Mouse (Mus musculus) erythroblast, adult 5-6 weeks (primary cell): ENCODE data around the gene 4930579F01Rik. TPM values are rescaled to one million over a fixed set of nuclear protein-coding genes. Genes with fewer than 3 reads are reported as not detected.

Experiments used
- ATAC-seq: replicated peaks from 2 replicates; pipeline ENCODE4 v1.8.0; 2016; ENCODE audit warnings: moderate number of reproducible peaks, mild to moderate bottlenecking, moderate TSS enrichment, inconsistent platforms; ENCODE audit not compliant: poor library complexity, low FRiP score, severe bottlenecking
- total RNA-seq, 2 experiments: library from RNA; stranded (forward) in 1 of 2; stranded (reverse) in 1 of 2; fragments of 150-400 nt in 1 of 2; fragments of 200-764, 138-1000 nt in 1 of 2; gene quantifications; 2 replicates each; pipeline versions ENCODE4 v1.2.3 to v1.2.4; 2015 to 2017; ENCODE audit warnings: low replicate concordance in 2 of 2

The 4930579F01Rik gene
- total RNA-seq, 2 experiments from 2014 or later = not detected

DNA sequence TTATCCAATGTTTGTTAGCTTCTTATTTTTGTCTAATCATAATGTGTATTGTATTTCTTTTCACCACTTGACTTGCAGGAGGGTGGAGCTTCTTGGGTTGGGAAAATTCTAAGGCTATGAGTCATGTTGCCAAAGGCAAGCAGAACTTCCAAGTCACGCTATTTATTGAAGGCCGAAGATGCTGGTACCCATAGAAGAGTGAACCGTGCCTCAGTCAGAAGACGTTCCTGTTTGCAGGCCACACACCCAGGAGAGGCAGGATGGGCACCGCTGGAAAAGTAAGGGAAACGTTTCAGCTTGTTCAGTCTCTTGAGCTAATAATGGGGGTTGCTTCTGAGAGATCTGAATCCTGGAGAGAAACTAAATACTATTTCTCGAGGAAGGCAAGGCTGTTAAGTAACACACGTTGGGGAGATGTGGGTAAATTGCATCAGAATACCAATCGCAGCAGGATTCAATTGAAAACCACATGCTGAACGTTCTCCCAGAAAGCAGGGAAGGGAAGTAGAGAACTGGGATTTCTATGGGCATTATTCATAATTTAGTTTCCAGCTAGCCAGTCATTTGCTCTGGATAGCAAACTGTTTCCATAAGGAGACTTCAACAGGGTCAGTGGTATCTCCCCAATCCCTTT lies 24.1 kb upstream of the 4930579F01Rik start, which contains the start of gene Adh7:
Gene Adh7, plus strand, starts transcription at position 130 of the 634 bp plus-strand sequence.
- no peak for ATAC-seq

DNA sequence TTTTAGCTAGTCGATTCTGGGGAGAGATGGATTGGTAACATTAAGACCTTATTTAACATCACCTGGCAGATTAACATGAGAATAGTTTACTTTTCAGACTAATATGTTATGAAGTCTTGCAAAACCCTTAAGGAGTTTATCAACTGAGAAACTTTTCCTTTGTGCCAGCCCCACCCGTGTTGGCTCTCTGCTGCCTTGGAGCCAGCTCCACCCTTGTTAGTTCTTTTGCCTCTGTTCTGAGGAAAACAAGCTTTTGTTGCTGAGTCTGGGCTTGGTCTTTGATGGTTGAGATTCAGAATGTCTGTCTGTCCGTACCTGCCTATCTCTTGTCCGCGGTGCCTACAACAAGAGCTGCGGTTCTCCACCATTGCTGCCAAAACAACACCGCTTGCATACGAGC lies 22.5 kb upstream of the 4930579F01Rik start:
- no peak for ATAC-seq

DNA sequence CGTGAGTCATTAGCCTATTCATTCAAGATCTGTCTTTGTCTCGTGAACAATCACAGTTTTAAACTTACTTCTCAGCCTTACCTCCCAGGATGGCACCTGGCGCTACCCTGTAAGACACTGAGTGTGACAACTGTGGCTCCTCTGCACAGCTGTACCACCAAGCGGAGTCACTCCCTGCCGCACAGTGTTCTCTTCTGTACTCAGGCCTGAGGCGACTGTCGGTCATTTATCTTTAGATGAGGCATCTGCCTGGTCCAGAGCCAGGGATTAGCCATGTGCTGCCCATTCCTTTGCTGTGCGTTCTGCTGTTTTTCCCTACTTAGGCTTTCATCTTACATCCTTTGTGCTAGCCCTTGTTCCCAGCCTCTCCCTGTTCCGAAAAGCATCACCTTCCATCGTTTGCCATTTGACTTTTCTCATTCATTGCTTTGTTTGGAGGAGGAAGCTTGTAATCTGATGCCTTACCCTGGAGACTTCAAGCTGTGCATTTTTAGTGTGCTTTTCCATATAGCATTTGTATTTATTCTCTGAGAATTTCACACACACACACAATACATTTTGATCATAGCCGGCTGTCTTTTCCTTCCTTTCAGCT lies 21.9 kb upstream of the 4930579F01Rik start:
- ATAC-seq = no peak

DNA sequence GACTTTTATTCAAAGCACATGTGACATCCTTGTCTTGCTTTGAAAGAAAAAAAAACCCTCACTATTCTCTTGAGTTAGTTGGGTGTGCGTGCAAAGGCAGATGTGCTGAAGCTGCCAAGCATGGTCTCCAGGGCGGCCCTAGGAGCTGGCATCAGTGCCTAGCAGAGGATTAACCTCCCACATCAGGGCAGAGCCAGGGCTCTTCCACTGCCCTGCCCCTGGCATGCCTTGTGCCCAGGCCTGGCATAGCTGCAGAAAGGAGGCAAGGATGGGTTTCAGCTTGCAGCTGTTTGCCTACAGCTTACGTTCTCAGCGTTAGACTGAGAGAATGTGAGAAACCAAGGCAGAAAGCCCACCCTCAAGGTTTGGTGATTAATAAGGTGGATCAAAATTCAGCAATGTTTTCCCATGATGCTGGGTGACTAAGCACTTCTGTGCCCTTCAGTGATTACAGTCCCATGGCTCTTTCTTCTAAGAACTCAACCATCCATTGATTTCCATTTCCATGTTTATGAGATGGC lies 18.9 kb upstream of the 4930579F01Rik start:
- ATAC-seq = no peak

DNA sequence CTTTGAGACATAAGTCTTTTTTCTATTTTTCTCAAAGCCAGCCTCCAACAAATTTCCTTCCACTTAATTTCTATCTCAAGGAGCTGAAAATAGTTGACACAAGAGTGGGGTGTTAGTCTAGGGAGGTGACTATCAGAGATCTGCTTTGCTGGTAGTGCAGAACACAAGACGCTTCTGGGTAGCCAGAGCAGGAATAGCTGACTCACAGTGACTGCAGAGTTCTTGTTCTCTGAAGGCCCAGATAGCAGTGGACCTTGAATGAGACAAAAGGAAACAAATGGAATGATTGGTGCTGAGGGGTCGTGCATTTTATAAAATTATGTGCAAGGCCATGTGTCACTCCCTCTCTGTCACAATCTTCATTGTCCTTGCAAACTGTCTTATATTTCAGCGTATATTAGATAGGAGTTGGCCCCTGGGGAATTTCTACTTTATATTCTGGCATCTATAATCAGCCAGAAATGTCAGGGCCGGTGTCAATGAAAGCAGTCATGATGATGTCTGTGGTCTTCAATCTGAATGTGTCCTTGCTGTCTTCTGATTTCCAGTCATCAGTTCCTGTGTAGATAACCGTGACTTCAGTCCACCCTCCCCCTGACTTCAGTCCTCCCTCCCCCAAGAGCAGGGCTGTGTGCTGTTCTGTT lies 16.9 kb upstream of the 4930579F01Rik start:
- ATAC-seq = no peak

DNA sequence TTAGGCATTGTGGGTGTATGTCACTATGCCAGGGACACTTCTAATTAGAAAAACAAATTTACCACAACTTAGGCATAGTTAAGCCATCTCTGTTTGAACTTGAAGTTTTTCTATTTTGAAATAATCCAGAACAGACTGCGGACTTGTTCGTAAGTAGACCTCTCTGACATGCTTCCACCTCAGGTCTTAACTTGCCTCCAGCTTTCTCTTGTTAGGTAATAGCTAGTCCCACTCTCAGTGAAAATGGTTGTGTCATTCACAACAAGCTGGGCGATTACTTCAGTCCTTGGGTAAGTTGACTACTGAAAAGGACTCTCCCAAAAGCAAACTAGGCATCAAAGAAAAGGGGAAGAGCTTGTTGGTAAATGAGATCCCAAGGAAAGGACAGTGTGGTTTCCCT lies 15.2 kb upstream of the 4930579F01Rik start:
- no peak for ATAC-seq

DNA sequence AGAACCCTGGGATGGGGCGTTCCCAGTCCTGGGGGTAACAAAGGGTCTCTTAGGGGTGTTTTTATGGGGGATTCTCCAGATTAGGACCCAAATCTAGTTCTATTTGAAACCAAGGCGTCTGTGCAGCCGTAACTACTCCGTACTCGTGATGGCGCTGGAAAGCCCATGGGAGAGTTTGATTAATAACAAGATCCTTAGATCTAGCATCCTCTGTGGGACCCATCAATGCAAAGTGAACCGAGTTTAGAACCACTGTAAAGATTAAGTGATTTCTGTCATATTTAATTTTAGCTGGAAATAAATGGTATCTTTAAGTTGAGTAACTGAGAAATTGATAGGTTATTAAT lies 5.1 kb upstream of the 4930579F01Rik start:
- ATAC-seq = no peak

DNA sequence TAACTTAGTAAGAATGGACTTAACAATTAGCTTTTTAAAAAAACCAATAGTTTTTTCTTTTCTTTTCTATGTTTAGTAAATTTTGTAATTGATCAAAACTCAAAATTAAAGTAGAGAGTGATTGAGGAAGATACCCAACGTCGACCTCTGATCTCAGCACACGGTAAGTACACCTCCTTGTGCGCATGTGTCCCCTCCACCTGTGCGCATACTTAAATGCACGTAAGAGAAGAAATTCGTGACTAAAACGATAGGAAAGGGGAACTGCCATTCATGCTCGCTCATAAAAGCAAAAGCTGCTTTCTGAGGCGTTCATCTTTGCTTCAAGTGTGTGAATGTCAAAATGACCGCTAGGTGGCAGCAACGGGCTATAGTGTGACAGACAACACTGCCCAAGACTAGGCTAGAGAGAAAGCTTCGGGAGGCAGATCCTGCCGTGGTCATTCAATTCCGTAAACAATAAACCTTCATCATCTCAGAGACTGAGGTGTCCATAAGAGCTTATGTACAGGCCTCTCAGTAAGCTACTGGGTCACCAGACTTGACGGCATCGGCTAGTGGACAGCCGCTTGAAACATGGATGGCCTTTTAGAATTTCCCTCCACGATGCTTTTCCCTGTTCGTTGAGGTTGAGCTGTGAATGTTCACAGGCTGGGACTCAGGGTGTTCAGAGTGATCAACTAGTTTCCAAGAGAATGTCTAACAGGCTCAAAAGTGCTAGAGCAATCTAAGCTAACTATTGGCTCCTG lies 4.5 kb upstream of the 4930579F01Rik start:
- peak; percentile 75 for ATAC-seq

DNA sequence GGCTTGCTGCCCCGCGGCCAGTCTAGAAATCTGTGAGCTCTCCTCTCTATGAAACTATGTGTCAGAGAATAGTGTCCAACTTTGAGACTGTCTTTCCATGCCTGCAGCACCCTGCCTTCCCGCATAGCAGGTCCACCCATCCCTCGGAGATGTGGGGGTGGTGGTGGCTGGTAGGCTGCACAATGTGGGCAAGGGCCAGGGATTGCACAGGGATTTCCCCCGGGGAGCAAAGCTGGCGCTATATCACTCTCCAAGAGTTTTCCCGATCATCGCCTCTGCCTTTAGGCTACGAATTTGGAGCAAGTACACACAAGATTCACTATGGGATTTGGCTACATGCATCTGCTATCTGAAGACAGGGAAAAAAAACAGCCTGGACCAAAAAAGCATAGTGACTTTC lies 3.9 kb upstream of the 4930579F01Rik start:
- no peak for ATAC-seq

DNA sequence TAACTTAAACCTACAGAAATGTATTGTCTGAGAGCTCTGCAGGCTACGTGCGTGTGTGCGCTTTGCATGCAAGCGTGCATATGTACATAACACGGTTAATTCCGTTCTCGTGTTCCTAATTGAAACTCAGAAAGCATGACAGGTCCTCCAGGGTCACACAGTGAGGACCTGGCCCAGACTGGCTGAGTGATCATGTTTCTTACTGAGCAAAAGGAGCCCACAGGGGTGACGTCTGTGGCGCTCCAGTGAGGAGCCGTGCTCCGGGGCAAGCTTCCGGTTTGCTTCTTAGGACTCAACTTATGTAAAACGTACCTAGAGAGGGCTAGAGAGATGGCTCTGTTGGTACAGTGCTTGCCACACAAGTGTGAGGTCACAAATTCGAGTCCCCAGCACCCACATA lies 3.5 kb upstream of the 4930579F01Rik start:
- no peak for ATAC-seq

DNA sequence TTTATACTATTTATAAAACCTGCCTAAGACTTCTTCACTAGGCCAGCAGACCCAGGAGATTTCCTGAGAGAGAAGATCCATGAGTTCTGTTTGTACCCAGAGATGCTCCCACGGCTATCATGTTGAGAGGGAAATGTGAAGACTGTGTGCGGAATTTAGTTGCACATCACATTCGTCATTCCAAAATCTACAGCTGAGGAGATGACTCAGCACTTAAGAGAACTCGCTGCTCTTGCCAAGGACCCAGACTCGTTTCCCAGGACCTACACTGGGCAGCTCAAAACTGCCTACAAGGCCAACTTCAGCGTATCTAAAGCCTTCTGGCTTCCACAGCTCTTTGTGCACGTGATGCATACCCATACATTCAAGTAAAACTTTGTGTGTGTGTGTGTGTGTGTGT lies 1.4 kb downstream of the 4930579F01Rik start:
- ATAC-seq = no peak

DNA sequence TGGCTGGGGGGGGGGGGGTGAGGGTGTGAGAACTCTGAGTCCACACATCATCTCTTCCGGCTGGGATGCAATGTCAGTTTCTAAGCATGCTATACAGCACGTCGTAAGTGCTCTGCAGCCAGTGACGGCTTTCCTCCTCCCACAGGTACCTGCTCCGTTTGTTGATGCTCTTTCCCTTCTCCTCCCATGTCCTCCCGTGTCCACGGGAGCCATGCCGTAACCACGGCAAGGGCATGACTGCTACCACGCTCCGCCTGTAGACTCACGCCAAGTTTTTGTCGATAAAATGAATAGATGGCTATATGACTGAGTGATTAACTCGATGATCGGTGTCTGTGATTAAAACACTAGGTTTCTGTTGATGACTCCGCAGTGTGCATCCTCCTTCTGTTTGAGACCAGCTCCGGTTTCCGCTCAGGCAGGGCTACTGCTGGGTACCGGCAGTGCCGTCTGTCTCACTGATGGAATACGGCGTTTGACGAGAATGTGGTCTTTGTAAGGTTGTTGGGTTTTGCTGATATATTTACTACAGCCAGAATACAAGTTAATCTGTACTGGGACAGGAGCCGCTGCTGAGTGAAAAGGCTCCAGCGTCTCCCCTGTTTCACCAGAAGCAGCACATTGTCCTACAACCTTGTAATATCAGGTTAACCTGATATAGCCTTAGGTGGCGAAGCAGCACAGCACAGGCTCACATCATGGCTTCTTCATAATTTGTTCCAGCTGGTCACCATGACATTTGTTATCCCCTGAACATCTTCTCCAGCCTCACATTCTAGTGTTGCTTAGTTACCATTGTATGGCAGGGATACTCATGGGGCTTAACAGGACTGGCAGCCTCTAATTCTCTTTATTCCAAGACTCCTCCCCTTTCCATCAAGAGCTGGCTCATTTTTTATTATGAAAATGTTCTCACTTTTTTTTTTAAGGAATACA lies 7.4 kb downstream of the 4930579F01Rik start:
- no peak for ATAC-seq

DNA sequence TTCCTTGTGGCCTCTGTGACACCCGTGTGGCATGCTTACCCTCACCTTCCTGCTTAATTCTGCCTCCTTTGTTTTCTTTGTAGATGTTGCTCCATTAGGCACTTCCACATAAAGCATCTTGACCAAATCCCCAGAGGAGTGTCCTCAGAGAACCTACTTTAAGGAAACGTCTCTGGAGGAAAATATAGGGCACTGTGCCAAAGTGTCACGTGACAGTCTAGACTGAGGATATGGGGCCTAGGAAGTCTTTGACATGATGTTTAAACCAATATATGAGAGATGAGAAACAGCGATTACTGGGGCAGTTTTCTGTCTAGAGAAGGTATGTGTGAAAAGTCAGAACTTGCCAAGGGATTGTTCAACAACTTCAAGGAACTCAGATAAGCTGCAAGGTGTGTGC lies 8.3 kb downstream of the 4930579F01Rik start:
- no peak for ATAC-seq

DNA sequence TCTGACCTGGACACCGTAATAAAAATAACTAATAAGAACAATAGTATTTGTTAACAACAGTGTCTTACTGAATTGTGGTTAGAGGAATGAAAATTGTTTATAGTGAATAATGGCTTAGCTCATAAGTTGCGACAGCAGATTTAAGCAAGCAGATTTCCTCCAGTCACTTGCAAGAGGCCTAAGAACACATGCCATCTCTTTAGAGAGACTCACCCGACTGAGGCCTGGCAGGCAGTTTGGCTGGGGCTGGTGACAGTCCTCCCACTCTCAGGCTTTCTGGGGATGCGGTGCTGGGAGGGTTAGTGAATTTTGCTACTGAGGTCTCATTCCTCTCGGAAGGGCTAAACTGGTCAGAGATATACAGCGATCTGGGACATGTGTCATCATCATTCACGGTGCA lies 10.3 kb downstream of the 4930579F01Rik start:
- no peak for ATAC-seq

DNA sequence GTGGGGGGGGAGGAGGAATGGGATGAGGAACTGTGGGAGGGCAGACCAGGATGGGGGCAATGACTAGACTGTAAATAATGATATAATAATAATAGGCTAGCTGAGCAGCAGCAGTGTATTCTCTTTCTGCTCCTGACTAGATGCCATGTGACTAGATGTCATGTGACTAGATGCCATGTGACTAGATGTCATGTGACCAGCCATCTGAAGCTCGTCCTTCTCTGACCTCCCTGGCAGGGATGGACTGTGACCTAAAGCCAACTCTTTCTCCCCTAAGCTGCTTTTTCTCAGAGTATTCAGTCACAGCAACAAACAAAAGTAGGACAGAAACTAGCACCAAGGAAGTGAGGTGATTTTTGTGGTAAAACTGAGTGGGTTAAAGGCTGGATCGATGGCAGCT lies 11.6 kb downstream of the 4930579F01Rik start:
- no peak for ATAC-seq

DNA sequence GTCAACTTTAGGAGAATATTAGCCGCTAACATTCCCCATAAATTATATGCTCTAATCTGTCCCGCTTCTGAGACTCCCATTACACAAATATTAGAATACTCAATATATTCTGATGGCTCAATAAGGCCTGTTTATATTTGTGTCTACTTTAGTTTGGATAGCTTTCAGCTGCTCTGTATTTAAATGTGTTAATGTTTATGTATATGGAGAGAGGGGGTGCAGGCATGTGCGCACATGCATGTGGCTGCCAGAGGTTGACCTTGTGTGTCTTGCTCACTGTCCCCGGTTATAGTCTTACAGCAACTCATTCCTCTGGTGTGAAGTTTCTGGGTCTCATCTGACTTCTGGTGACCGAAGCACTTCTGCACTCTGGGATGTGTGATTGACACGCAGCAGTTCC lies 18.1 kb downstream of the 4930579F01Rik start:
- no peak for ATAC-seq

DNA sequence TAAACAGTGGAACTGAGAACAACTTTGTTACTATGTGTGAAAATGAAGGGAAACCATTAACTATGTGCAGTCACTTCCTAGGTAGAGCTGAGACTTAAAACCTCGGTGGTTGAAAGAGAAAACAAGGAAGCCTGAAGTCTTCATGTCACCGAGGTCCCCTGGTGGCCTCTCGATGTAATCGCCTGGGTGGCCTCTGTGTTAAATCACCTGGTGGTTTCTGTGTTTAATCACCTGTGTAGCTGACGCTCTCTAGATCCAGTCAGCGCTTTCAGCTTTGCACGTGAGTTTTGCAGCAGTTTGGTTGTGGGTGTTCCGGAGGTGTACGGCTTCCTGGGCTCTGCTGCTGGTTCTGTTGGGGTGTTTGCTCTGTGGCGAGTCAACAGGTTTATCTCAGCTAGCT lies 20.3 kb downstream of the 4930579F01Rik start:
- ATAC-seq = no peak

DNA sequence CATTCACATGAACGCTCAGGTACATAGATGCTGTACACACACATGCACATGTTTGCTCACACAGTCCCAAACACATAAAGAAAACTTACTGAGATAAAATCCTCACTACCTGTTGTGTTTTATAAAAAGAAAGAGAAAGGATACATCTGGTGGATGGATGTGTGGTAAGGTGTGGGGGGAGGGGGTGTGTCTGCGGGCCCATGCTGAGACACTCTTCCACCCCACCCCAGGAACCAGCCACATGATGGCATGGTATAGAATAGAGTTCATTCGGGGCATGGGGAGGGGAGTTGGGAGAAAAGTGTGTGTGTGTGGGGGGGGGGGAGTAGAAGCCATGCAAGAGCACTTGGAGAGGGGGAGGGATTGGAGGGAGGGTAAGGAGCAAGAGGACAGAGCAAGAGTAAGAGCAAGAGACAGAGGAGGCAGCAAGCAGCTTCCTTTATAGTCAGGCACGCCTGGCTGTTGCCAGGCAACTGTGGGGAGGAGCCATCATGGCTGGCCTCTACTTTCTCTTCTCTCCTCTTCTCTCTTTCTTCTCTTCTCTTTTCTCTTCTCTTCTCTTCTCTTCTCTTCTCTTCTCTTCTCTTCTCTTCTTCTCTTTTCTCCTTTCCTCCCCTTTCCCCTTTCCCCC lies 31.0 kb downstream of the 4930579F01Rik start:
- ATAC-seq = no peak

DNA sequence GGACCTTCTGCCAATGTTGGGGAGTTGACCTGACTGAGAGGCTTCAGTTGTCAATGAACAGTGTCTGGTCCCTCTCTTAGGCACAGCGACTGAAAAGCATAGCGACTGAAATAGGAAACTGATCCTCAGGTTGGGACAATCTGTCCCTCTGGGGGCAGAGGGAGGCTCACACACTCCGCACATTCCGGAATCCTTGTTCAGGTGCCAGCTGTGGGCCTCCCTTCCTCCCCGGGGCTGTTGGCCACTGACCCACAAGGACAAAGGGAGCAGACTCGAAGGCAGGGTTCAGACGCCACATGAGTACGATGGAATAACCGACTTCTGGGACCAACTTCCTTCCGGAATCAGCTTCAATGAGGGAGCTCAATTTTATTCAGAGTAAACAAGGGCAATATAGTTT lies 32.0 kb downstream of the 4930579F01Rik start:
- no peak for ATAC-seq
